Mouse (Mus musculus) MEL (cell line): ENCODE results near the gene Mus81.

Experiments used
- CHD2 ChIP-seq: IDR thresholded peaks from 2 replicates; pipeline ENCODE4 v1.6.1; 2011; ENCODE audit warnings: low read length, improper control_type of control experiment
- GABPA ChIP-seq: IDR thresholded peaks from 2 replicates; pipeline ENCODE4 v1.6.1; 2012; ENCODE audit warnings: low read depth, mild to moderate bottlenecking, inconsistent platforms, low read length, improper control_type of control experiment, moderate library complexity
- SIN3A ChIP-seq: IDR thresholded peaks from 2 replicates; pipeline ENCODE4 v1.6.1; 2012; ENCODE audit warnings: low read length, improper control_type of control experiment, inconsistent platforms
- USF2 ChIP-seq, 2 experiments: IDR thresholded peaks; 2 replicates each; pipeline ENCODE4 v1.6.1; 2011 to 2012; ENCODE audit warnings: improper control_type of control experiment in 2 of 2, low read length in 2 of 2, borderline replicate concordance in 1 of 2, inconsistent platforms in 1 of 2, low read depth in 1 of 2, mild to moderate bottlenecking in 1 of 2; ENCODE audit not compliant: insufficient read depth in 1 of 2

DNA sequence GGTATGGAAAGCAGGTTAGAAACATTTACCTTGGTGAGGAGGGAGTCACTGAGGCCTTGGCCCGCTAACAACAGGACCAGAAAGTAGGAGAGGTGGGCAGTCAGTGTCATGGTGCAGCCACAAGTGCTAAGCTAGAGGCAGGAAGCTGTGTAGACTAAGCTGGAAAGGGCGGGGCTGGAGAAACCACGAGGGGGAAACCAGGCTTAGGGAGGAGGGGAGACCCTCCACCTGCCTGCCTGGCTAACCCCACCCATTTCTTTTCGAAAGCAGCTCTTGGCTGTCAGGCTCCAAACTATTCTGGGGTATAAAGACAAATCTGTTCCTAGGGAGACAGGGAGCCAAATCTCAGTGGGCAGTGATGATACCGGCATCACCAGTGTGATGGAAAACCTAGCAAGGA is 19.8 kb downstream of the Mus81 start, which contains the start of gene Ctsw:
- TF ChIP-seq GABPA (no peak), CHD2 (no peak), USF2 (IDR thresholded peaks at IDR 0.05; ENCODE audit: borderline replicate concordance in 1 of 2, insufficient read depth in 1 of 2, low read depth in 1 of 2, low read length in 2 of 2) (no peak), SIN3A (no peak)
